Mouse (Mus musculus) forebrain, embryonic 13.5 days (tissue): ENCODE results near the gene Cebpzos. TPM values are rescaled to one million over a fixed set of nuclear protein-coding genes. Genes with fewer than 3 reads are reported as not detected.

Experiments used
- ATAC-seq: fragments of 200-750 bp; cut with Nextera tagmentation; 2 replicates; pipeline ENCODE4 v1.8.0; 2017
- H3K27ac ChIP-seq: fragments of 300-500 bp; sonication (generic); 2 replicates; pipeline ENCODE4 v1.5.1; 2015; ENCODE audit warnings: inconsistent platforms, mild to moderate bottlenecking, moderate library complexity
- H3K27me3 ChIP-seq: fragments of 300-500 bp; sonication (generic); 2 replicates; pipeline ENCODE4 v1.6.1; 2015; ENCODE audit warnings: mild to moderate bottlenecking, inconsistent platforms
- H3K36me3 ChIP-seq: fragments of 300-500 bp; sonication (generic); 2 replicates; pipeline ENCODE4 v1.6.1; 2015; ENCODE audit warnings: mild to moderate bottlenecking, inconsistent platforms; ENCODE audit not compliant: poor library complexity, severe bottlenecking
- H3K4me1 ChIP-seq: fragments of 300-500 bp; sonication (generic); 2 replicates; pipeline ENCODE4 v1.6.1; 2015; ENCODE audit warnings: inconsistent platforms
- H3K4me2 ChIP-seq: fragments of 300-500 bp; sonication (generic); 2 replicates; pipeline ENCODE4 v1.6.1; 2015; ENCODE audit warnings: inconsistent platforms, mild to moderate bottlenecking, moderate library complexity
- H3K4me3 ChIP-seq: fragments of 300-500 bp; sonication (generic); 2 replicates; pipeline ENCODE4 v1.5.1; 2015; ENCODE audit warnings: mild to moderate bottlenecking, inconsistent platforms
- H3K9ac ChIP-seq: fragments of 300-500 bp; sonication (generic); 2 replicates; pipeline ENCODE4 v1.6.1; 2015; ENCODE audit warnings: mild to moderate bottlenecking, inconsistent platforms
- H3K9me3 ChIP-seq: fragments of 300-500 bp; sonication (generic); replicated peaks from 2 replicates; pipeline ENCODE4 v1.6.1; 2016; ENCODE audit warnings: inconsistent platforms
- WGBS: fragments of 180-500 bp; shearing (Covaris S2); methylation state at CpG from one replicate; pipeline ENCODE4 v1.1.7; 2015; 5-methylcytosine and 5-hydroxymethylcytosine counted together
- polyA plus RNA-seq: library from polyadenylated mRNA; unstranded; fragments of >200 nt; fragmentation: Nextera tagmentation; extraction: Ambion mirVana; gene quantifications from 2 replicates; pipeline ENCODE4 v1.2.1, GENCODE M21; 2015

The Cebpzos gene
- polyA plus RNA-seq, 1 experiment from 2014 or later, result 133 TPM

DNA sequence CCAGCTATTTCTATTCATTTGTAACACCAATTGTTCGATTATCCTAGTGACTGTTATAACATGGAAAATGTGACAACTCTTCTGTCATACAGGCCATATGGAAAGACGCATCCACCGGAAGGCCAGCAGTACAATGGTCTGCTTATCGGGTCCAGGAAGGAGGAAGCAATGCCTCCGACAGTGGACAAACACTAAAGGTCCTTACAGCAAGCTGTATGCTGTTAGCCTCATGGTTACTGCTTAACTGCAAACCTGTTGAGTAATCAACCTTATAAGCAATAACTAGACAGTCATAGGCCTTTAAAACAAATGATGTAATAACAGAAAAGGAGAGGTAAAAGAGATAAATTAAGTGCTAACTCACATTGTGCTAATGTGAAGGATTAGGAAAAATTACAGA is 34.9 kb downstream of the Cebpzos start:
- Histone ChIP-seq H3K4me2 (no peak overlapping the region), H3K9me3 (no peaks in the 10 kb centered on the region), H3K36me3 (peaks cover 89% of the 10 kb centered on the region), H3K27me3 (no peaks in the 10 kb centered on the region), H3K9ac (no peak overlapping the region), H3K4me1 (no peaks in the 10 kb centered on the region), H3K4me3 (no peak overlapping the region), H3K27ac (no peak overlapping the region)
- 96% methylated on average over 5 of the region's 5 CpGs for WGBS
- no peak for ATAC-seq

DNA sequence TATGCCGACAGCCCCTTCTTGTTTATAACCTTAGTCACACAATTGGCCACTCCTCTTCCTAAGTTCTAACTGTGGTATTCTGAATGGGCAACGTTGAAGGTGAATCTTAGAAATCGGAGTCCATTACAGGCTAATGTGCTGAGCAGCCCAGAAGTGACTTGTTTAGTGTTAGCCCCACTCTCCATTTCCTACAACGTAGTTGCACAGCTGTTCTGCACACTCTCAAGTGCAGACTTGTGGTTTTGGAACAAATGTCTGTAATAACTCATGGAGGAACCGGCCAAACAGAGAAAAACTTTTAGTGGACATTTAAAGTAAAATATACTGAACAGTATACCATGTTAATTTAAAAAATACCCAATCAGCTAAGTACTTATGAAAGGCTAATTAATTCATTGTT is 35.8 kb downstream of the Cebpzos start:
- Histone ChIP-seq H3K4me3 (no peak overlapping the region), H3K36me3 (peaks cover 88% of the 10 kb centered on the region), H3K4me2 (no peak overlapping the region), H3K27ac (no peak overlapping the region), H3K4me1 (no peaks in the 10 kb centered on the region), H3K27me3 (no peaks in the 10 kb centered on the region), H3K9me3 (no peaks in the 10 kb centered on the region), H3K9ac (no peak overlapping the region)
- 92% methylated on average over 5 of the region's 5 CpGs for WGBS
- no peak for ATAC-seq

DNA sequence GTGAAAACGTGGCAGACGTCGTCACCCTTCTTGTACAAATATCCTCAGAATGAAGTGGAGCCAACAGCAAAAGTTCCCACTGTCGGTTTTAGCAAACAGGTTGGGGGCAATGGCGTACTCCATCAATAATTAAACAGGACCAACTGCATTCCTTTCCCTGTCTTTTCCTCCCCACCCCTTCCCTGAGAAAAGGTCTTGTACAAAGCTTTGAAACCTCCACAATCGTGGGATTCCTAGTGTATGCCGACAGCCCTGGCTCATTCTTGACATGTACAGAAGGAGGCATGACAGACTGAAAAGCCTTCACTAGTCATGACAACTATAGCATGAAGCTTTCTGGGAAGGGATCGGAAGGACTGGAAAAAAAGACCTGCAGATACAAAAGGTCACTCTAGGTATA is 36.9 kb downstream of the Cebpzos start:
- Histone ChIP-seq H3K9ac (no peak overlapping the region), H3K4me1 (no peaks in the 10 kb centered on the region), H3K36me3 (peaks cover 88% of the 10 kb centered on the region), H3K9me3 (no peaks in the 10 kb centered on the region), H3K4me2 (no peak overlapping the region), H3K4me3 (no peak overlapping the region), H3K27me3 (no peaks in the 10 kb centered on the region), H3K27ac (no peak overlapping the region)
- no peak for ATAC-seq
- WGBS, result 91% methylated on average over 8 of the region's 8 CpGs

DNA sequence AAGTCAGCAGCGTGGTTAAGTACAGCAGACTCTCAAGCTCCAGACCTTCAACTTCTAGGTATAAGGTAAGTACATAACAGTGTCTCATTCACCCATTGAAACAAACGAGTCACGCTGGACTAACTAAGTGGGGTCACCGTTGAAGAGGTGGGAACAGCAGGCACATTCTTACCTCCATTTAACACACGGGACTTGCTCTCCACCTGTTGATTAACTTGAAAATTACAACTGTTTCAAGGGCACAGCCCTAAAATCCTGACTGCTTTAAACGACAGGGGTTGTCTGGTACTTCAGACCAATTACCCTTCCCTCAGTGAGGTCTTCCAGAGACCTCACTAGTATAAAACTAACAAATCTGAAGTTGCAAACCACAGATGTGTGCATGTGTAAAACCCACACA is 43.2 kb downstream of the Cebpzos start:
- no peak for ATAC-seq
- H3K4me1 ChIP-seq, result no peaks in the 10 kb centered on the region
- no peaks in the 10 kb centered on the region for H3K27me3 ChIP-seq
- no peak overlapping the region for H3K9ac ChIP-seq
- no peaks in the 10 kb centered on the region for H3K9me3 ChIP-seq
- no peak overlapping the region for H3K4me2 ChIP-seq
- 83% methylated on average over 6 of the region's 6 CpGs for WGBS
- H3K4me3 ChIP-seq, result no peak overlapping the region
- no peak overlapping the region for H3K27ac ChIP-seq
- H3K36me3 ChIP-seq, result peaks cover 73% of the 10 kb centered on the region

DNA sequence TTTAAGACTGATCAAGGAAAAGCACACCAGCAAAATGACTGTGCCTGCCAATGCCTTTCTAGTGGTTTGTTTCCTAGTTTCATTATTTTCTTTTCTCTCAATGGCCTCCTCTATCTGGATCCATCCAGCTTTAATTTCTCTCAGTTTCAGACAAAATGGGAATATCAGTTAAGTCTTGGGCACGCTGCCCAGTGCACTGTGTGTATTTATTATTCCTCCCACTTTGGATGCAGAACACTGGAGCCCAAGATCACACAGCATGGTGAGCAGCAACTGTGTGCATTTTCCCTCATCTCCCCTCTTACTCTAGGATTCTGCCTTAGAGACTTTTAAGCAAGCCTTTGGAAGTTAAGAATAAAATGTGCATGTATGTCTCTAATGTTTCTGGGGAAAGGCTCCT is 48.1 kb downstream of the Cebpzos start:
- no peak overlapping the region for H3K4me3 ChIP-seq
- H3K4me2 ChIP-seq, result no peak overlapping the region
- H3K27ac ChIP-seq, result 0 out of 2 replicates have a peak overlapping the region, but pooled peaks have one; percentile 6
- WGBS, result 83% methylated on average over 1 of the region's 1 CpGs
- H3K27me3 ChIP-seq, result no peaks in the 10 kb centered on the region
- H3K9me3 ChIP-seq, result no peaks in the 10 kb centered on the region
- no peak overlapping the region for H3K9ac ChIP-seq
- no peaks in the 10 kb centered on the region for H3K4me1 ChIP-seq
- H3K36me3 ChIP-seq, result peaks cover 52% of the 10 kb centered on the region
- ATAC-seq, result peak; percentile 19; the same call in 1 of the 2 replicates

DNA sequence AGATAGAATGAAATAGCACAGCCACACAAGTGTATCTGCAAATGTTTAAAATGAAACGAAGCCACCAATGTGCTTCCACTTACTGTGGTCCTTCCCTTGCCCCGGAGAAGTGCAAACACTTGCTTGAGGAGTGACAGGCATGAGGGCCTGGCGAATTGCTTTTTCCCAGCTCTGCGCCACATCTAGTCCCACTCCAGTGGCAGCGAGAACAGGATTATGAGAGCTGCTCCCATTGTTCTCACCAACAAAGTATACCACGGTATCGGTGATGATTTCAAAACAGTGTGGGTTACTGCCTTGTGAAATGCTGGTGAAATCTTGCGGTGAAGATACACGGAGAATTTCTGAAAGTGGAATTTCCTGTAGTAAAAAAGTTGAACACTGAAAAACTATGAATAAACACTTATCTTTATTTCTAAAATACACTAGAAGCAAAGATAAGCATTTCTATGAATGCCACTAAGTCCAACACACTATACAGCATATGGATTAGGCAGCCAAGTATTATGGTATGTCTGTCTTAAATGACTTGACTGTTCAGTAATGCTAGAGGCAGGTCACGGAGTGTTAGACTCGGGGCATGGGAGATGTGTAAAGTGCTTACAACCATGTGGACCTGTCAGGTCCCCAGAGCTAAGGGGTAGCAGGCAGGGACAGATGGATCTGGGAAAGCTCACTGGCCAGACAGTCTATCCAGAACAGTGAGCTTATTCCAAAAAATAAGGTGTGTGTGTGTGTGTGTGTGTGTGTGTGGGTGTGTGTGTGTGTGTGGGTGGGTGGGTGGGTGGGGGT is 50.0 kb downstream of the Cebpzos start:
- no peak overlapping the region for H3K4me3 ChIP-seq
- H3K9ac ChIP-seq, result no peak overlapping the region
- H3K27me3 ChIP-seq, result no peaks in the 10 kb centered on the region
- no peak overlapping the region for H3K27ac ChIP-seq
- ATAC-seq, result no peak
- WGBS, result 90% methylated on average over 11 of the region's 11 CpGs
- H3K4me2 ChIP-seq, result no peak overlapping the region
- peaks cover 43% of the 10 kb centered on the region for H3K36me3 ChIP-seq
- no peaks in the 10 kb centered on the region for H3K9me3 ChIP-seq
- H3K4me1 ChIP-seq, result no peaks in the 10 kb centered on the region

DNA sequence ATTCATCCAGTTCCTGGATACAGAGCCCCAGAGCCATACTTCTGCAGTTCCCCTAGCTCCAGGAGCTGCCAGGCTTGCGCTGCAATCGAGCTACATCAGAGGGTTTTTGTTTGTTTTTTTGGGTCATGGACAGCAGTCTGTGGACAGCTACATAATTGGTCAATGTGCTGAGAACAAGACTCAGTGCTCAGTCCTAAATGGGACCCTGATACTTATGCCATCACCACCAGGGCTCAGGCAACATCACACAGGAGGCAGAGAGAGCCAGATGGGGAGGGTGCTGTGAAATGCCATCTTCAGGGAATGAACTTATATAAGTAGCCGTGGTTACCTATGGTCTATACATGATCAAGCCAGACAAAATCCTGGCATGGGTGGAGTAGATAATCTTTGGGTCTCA is 52.2 kb downstream of the Cebpzos start:
- H3K36me3 ChIP-seq, result peaks cover 40% of the 10 kb centered on the region
- ATAC-seq, result no peak
- no peaks in the 10 kb centered on the region for H3K9me3 ChIP-seq
- 90% methylated on average over 3 of the region's 3 CpGs for WGBS
- H3K4me2 ChIP-seq, result no peak overlapping the region
- no peak overlapping the region for H3K9ac ChIP-seq
- no peaks in the 10 kb centered on the region for H3K4me1 ChIP-seq
- no peak overlapping the region for H3K4me3 ChIP-seq
- H3K27ac ChIP-seq, result no peak overlapping the region
- no peaks in the 10 kb centered on the region for H3K27me3 ChIP-seq

Other genes with a start within 250 kb of the Cebpzos start
- gene Strn, start 179.3 kb upstream of the Cebpzos start, polyA plus RNA-seq, result 4.5 and 5.8 TPM in 2 replicates
- gene Heatr5b, start 81.1 kb upstream of the Cebpzos start, polyA plus RNA-seq, result 14.8 and 18.0 TPM in 2 replicates
- gene Gpatch11, start 80.9 kb upstream of the Cebpzos start, polyA plus RNA-seq, result 43.4 and 54.4 TPM in 2 replicates
- gene Eif2ak2, start 33.9 kb upstream of the Cebpzos start, polyA plus RNA-seq, result 5.2 and 5.5 TPM in 2 replicates
- 0.14 TPM in 1 of 2 replicates, not detected in the other for gene Sult6b1, start 9.5 kb upstream of the Cebpzos start, polyA plus RNA-seq
- gene Cebpz, start 20.6 kb downstream of the Cebpzos start, polyA plus RNA-seq, result 65.1 and 72.3 TPM in 2 replicates
- 53.8 and 59.1 TPM in 2 replicates for gene Ndufaf7, start 20.6 kb downstream of the Cebpzos start, polyA plus RNA-seq
- gene Prkd3, start 104.3 kb downstream of the Cebpzos start, polyA plus RNA-seq, result 33.8 and 35.7 TPM in 2 replicates
- 8.1 and 8.8 TPM in 2 replicates for gene Qpct, start 135.4 kb downstream of the Cebpzos start, polyA plus RNA-seq